Mouse (Mus musculus) urinary bladder, postnatal 4 days (tissue): Measurements from ENCODE around the gene Ptp4a2.
A peak's percentile ranks its signal among the peaks of the same experiment; 100 is the strongest.
"Not testable (repeated sequence)": the region's sequence is repeated elsewhere in the genome, so short reads cannot be mapped to it uniquely, and the experiment has no call there.

ENCODE experiments used
- DNase-seq, 2 experiments: peaks; one replicate each; pipeline ENCODE4 v3.0.0; 2021 to 2022; ENCODE audit warnings: low spot score in 2 of 2

Ptp4a2 gene

GRCm38 (mm10) chr4:129882555-129883293, 71.7 kb downstream of the Ptp4a2 start:
- DNase-seq: peak in 1 of 2 experiments; percentile 44

GRCm38 (mm10) chr4:129884041-129884930, 73.3 kb downstream of the Ptp4a2 start:
- no peak for DNase-seq

GRCm38 (mm10) chr4:129889661-129890060, 78.6 kb downstream of the Ptp4a2 start:
- no peak for DNase-seq

GRCm38 (mm10) chr4:129890094-129890493, 79.1 kb downstream of the Ptp4a2 start:
- no peak for DNase-seq

- no peak for DNase-seq
These were observed 83.8 kb downstream of the Ptp4a2 start for GRCm38 (mm10) chr4:129894861-129895260.

- DNase-seq: not testable (repeated sequence)
These were observed 87.8 kb downstream of the Ptp4a2 start for GRCm38 (mm10) chr4:129898815-129899214.
